Mouse (Mus musculus): Measurements from ENCODE around the gene Olfr748.

- TF ChIP-seq CTCF (IDR thresholded peaks at IDR 0.05), result no peak
- TF ChIP-seq EP300 (IDR thresholded peaks at IDR 0.05), result no peak
Measured at GRCm38 (mm10) chr14:50744994-50745393, 37.8 kb downstream of the Olfr748 start, which contains the start of gene Olfr749.
